Mouse (Mus musculus) left cerebral cortex, adult 9 months (tissue): ENCODE measurements at regions not wholly inside any gene's neighbourhood (a gene's known extent, or its start where the extent isn't known, plus 50 kb on each side); places are given as distances from the start of the nearest gene placed in this dataset.
"Not testable (repeated sequence)": the region's sequence is repeated elsewhere in the genome, so short reads cannot be mapped to it uniquely, and the experiment has no call there.

Experiments
- DNase-seq, 2 experiments: peaks; one replicate each; pipeline ENCODE4 v3.0.0; 2022; ENCODE audit warnings: low spot score in 2 of 2

DNA sequence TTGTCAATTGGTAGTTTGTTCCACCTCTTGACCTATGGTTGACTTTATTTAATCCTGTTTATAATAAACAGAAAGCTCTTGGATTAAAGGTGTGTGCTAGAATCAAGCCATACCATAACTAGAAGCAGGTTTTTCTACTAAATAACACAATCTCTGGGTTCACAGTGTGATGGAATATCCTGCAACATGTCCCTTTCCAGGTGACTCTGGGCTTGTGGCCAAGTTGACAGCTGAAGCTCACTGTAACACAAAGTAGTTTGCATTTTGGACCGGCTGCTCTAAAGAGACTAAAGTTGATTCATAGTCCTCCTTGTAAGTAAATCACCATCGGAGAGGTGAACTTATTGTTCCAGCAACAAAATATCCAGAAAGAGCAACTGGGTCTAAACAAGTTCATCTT is 149.3 kb upstream of the Kctd3 start:
- no peak for DNase-seq

- no peak for DNase-seq
Measured at GRCm38 (mm10) chr1:189154376-189154775, 146.7 kb upstream of the Kctd3 start.

DNA sequence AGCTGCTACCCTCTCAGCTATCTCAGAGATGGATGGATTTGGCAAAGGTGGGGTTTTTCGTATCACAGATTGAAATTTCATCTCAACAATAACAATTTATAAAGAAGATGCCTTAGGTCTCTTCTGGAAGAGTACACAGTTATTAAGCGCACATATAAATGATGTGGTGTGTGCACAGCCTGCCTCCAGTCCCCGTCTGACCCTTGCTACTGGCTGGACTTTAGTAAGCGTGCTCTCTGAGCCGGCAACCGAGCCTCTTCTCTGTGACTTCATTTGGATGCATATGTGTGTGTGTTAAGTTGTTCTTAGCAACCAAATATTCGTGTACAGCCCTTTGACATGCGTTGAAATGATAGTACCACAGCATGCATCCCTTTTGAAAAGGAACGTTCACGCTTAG is 145.5 kb upstream of the Kctd3 start:
- no peak for DNase-seq

DNA sequence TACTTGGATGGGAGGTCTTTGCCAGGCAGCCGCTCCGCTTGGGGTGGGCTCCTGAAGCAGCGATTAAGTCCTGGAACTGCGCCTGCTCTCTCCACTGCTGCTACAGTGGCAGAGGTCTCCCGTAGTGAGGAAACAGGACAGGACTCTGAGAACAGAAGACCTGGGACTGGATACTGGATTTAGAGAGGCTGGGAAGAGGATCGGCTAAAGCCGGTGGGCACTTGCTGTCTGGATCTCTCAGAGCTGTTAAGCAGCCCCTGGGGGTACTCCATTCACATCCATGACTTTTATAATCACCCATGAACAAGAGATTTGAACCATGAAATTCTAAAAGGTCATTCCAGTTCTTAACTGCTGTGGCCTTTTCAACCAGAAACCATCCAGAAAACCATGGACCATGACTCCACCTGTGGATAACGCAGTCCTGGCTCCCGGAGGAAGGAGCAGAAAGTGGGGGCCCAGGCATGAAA is 135.4 kb upstream of the Kctd3 start:
- no peak for DNase-seq

DNA sequence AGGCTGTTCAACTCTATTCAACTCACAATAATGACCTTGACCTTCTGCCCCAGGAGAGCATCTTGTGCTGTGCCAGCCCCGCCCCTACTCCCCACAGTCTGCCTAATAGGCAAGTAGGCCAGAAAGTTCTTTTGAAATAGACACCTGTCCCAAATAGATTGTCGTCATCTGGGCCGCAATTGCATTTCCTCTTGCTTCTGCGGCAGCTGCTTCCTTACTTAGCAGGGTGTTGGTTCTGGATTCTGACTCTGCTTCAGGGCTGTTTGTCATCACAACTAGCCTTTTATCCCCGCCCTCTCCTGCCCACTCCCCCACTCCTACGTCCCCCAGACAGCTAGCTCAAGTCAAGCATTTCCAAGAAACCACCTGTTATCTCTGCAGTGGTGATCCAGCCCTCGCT is 134.9 kb upstream of the Kctd3 start:
- DNase-seq, result no peak

GRCm38 (mm10) chr1:189141694-189142093 is 134.1 kb upstream of the Kctd3 start:
- no peak for DNase-seq

DNA sequence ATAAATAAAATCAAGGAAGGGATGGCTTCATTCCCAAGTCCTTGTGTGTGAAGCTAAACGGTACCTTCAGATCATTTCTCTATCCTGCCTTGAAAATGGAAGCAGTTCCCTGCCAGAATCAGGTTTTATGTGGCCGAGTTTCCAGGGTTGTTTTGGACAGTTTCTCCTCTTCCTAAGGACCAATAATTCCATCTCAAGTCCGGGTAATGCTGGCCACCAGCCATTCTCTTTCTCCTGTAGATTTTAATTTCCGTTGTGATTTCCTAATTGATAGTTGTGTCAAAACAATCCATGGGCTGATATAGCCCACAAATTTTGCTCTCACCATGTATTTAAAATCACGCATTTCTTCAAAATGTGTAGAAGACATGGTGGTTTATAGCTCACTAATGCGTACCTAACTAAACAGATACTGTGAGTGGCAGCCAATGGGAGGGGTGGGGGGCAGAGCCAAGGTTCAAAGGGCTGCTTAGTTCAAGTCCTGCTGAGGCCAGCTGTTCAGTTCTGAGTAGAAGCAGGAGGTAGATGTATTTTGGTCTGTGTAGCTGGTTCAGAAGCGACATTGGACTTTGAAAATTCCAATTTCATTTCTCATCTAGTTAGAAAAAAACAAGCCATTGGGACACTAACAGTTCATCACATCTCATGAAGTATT is 129.2 kb upstream of the Kctd3 start:
- no peak for DNase-seq

- no peak for DNase-seq
Measured at GRCm38 (mm10) chr1:189135826-189136225, 128.2 kb upstream of the Kctd3 start.

GRCm38 (mm10) chr1:189128706-189129105 is 121.1 kb upstream of the Kctd3 start:
- no peak for DNase-seq

- DNase-seq, result not testable (repeated sequence)
Measured at GRCm38 (mm10) chr1:189128246-189128645, 120.6 kb upstream of the Kctd3 start.

- no peak for DNase-seq
Measured at GRCm38 (mm10) chr1:189127367-189127766, 119.7 kb upstream of the Kctd3 start.

DNA sequence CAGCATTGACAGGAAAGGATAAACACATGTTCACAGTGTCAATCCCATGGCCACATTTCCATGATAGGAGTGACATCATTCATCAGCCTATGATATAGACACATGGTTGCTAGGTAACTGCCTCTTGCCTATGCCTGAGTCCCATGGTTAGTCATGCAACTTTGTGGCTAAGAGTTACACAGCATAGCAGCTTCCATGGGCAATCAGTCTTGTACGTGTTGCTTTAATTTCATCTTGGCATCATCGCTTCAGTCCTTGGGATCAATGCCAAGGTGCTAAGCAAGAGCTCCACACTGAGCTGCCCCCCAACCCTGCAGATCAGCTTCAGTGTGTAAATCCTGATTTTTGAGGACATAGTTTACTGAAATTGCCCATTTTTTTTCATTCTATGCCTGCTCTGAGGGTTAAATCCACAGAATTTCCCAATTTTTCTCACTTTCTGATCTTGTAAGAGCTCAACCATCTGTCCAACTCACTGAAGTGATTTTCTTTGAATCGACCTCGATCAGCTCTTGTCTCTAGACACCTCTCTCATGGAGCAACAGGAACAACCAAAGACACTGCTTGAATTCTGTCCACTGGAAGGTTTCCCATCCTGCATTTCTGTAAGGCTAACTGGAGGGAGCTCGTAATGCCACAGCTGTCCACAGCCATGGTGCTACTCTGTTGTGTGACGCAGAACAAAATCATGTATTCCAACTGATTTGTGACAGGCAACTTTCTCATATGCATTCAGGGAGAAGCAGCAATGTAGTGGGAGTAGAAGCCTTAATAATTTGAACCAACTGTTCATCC is 112.5 kb upstream of the Kctd3 start:
- DNase-seq, result no peak

- DNase-seq, result not testable (repeated sequence)
Measured at GRCm38 (mm10) chr1:189119005-189119404, 111.4 kb upstream of the Kctd3 start.

- no peak for DNase-seq
Measured at GRCm38 (mm10) chr1:189118582-189118981, 110.9 kb upstream of the Kctd3 start.

- no peak for DNase-seq
Measured at GRCm38 (mm10) chr1:189115914-189116313, 108.3 kb upstream of the Kctd3 start.

DNA sequence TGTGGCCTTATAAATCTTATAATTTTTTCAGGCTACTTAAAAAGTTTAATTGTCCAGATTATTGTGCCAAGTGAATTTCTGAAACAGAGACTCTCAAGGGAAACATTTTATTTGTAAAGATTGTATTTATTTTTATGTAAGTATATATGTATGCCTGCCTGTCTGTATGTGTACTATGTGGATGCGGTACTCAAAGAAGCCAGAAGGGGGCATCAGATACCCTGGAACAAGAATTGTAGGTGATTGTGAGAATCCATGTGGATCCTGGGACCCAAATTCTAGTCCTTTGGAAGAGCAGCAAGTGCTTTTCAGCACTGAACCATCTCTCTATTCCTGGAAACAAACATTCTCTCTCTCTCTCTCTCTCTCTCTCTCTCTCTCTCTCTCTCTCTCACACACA is 107.6 kb upstream of the Kctd3 start:
- DNase-seq, result no peak

DNA sequence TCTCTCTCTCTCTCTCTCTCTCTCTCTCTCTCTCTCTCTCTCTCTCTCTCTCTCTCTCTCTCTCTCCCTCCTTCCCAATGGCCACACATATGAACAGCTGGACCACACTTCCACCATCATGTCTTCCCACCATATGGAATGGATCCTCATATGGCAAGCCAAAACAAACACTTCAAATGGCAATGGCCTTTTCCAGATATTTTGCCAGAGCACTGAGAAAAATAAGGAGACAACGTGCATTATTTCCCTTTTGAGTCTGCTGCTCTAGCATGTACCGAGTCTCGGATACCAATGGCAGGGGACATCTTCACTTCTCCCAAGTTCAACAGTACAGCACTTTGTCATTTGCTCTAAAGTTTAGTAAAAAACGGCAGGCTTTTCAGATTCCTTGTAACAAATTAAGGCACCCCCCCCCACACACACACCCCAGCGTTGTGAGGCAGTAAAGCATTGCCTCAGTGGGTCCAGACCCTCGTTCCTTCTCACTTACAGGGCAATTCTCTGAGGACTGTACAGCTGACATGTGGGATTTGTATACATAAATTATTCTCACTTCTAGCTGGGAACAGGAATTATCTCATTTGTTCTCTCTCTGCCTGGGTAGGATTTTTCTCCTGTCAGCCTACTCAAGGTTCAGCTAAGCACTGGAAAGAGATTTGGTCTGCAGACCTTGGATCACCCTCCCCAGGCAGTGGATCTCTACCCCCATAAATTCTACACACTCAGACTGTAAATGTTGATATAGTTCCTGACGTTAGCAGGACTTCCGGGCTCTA is 100.8 kb upstream of the Kctd3 start:
- no peak for DNase-seq

GRCm38 (mm10) chr1:189107841-189108240 is 100.2 kb upstream of the Kctd3 start:
- DNase-seq, result peak in 1 of 2 experiments; percentile 57

- DNase-seq, result no peak
Measured at GRCm38 (mm10) chr1:189107156-189107555, 99.5 kb upstream of the Kctd3 start.

- no peak for DNase-seq
Measured at GRCm38 (mm10) chr1:189105276-189105675, 97.6 kb upstream of the Kctd3 start.

GRCm38 (mm10) chr1:189102781-189103180 is 95.1 kb upstream of the Kctd3 start:
- no peak for DNase-seq

DNA sequence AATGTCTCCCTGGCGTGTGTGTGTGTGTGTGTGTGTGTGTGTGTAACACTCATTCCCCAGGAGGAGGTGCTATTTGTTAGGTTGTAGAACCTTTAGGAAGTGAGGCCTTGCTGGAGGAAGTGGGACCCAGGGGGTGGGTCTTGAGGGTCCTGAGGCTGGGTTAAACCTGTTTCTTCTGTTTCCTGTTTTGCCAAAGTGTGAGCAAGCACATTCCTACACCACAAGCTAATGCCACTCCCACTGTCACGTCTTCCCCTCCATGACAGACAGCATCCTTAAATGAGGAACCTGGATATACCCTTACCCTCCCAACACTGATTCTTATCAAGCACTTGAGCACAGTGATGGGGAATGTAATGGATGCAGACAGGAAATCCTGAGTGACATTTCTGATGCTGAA is 91.5 kb upstream of the Kctd3 start:
- no peak for DNase-seq
